Mouse (Mus musculus) cortical plate, adult 2 months (tissue): Measurements from ENCODE around the gene Gm4744. TPM values are rescaled to one million over a fixed set of nuclear protein-coding genes. Genes with fewer than 3 reads are reported as not detected.
"Not testable (repeated sequence)": the region's sequence is repeated elsewhere in the genome, so short reads cannot be mapped to it uniquely, and the experiment has no call there.

Experiments used
- H3K27ac ChIP-seq: fragments of 200-500 bp; 2 replicates; pipeline ENCODE4 v1.5.1; 2012; ENCODE audit warnings: low read length, control low read depth, inconsistent platforms; ENCODE audit not compliant: insufficient read depth
- H3K4me1 ChIP-seq: fragments of 200-500 bp; 2 replicates; pipeline ENCODE4 v1.6.1; 2011; ENCODE audit warnings: low read length; ENCODE audit not compliant: control insufficient read depth, insufficient read depth
- H3K4me3 ChIP-seq: fragments of 200-500 bp; 2 replicates; pipeline ENCODE4 v1.5.1; 2011; ENCODE audit warnings: mild to moderate bottlenecking, low read length, control low read depth; ENCODE audit not compliant: insufficient read depth
- CTCF ChIP-seq: fragments of 200-500 bp; IDR thresholded peaks from 2 replicates; pipeline ENCODE4 v1.5.1; 2011; ENCODE audit warnings: mild to moderate bottlenecking, control low read depth, low read length; ENCODE audit not compliant: insufficient read depth; ENCODE audit errors: extremely low read depth
- POLR2A ChIP-seq: fragments of 200-500 bp; IDR thresholded peaks from 2 replicates; pipeline ENCODE4 v1.6.1; 2011; ENCODE audit warnings: mild to moderate bottlenecking, low read length, control low read depth; ENCODE audit not compliant: insufficient read depth; ENCODE audit errors: extremely low read depth
- polyA plus RNA-seq: library from polyadenylated mRNA; depleted of rRNA; stranded (reverse); fragments of >200 nt; gene quantifications from 2 replicates; pipeline ENCODE4 v1.2.3, GENCODE M21; 2012; rRNA removed

Gm4744 gene
- polyA plus RNA-seq: not detected in 2 replicates

GRCm38 (mm10) chr6:40951770-40952169 is at the start of gene Gm4744:
Gm4744 (minus strand) TSS chr6:40951870.
- Histone ChIP-seq H3K4me3 (no peak within 1 kb of the TSS), H3K4me1 (no peaks in the 10 kb centered on the region), H3K27ac (no peak within 1 kb of the TSS)
- TF ChIP-seq POLR2A (no peak), CTCF (no peak)

DNA sequence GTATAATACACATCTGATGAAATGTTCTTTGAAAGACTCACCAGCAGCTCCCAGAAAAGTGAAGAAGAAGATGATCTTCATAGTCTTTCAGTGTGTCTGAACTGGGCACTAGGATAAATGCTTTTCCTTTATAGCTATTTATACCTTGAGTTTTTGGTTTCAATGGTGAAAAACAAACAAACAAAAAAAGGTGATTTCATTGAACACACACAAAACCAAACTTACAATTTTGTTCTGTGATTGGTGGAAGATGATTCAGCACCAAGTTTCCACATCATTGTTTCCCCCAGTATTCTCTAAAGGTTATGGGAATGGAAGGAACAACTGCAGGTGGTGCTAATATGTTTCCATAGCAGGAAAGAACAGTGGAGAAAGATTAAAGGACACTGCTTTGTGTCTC is 47.7 kb upstream of the Gm4744 start, which contains the start of gene Gm2663:
Gene Gm2663 (minus strand): TSS at position 101 of the 400 bp plus-strand sequence.
- not testable (repeated sequence) for H3K4me1 ChIP-seq, H3K4me3 ChIP-seq, H3K27ac ChIP-seq

GRCm38 (mm10) chr6:40964454-40964853 is 12.8 kb upstream of the Gm4744 start, which contains the start of gene 1810009J06Rik:
1810009J06Rik (plus strand) TSS chr6:40964754.
- not testable (repeated sequence) for H3K27ac ChIP-seq, H3K4me1 ChIP-seq, H3K4me3 ChIP-seq

DNA sequence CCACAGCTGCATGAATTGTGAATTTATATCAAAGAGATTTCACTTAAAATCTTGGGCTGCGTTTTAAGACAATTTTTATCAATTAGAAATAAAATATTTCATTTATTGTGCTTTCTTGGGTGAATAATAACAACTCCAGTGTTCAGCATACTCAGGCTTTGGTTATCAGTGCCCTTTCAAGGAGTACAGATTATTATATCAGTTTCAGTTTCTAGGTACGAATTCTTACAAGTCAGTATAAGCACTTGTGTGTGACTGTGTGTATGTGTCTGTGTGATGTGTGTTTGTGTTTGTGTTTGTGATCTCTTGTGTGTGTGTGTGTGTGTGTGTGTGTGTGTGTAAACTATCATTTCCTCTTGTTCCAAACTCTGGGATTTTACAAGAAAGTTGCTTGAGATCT is 2.0 kb upstream of the Gm4744 start:
- Histone ChIP-seq H3K27ac (no peak overlapping the region), H3K4me1 (no peaks in the 10 kb centered on the region), H3K4me3 (no peak overlapping the region)
- TF ChIP-seq CTCF (no peak), POLR2A (no peak)

DNA sequence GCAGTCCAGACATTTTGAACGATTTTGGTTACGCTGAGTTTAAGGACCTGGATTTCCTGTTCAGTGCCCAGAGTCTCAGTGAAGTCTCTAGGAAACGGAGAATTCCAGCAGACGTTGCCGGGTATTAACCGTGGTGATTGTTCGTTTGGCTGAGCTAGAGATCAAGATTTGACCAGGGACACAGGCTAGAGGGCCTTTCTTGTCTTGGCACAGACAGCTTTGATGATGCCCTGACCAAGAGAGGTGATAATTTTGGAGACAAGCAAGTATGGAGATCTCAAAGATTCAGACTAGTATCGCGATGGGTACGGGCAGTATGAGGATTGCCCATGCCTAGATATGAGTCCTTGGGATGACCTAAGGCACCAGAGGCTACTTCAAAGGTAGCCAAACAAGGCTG is 11.2 kb downstream of the Gm4744 start, which contains the start of gene 1700074P13Rik:
Gene 1700074P13Rik (minus strand): TSS at position 101 of the 400 bp plus-strand sequence.
- Histone ChIP-seq H3K4me3 (no peak within 1 kb of the TSS), H3K27ac (no peak within 1 kb of the TSS), H3K4me1 (no peaks in the 10 kb centered on the region)
- TF ChIP-seq CTCF (no peak), POLR2A (no peak)

GRCm38 (mm10) chr6:40919954-40920353 is 31.7 kb downstream of the Gm4744 start:
- no peak for TF ChIP-seq CTCF
- TF ChIP-seq POLR2A: no peak
- H3K4me1 ChIP-seq: no peaks in the 10 kb centered on the region
- H3K27ac ChIP-seq: no peak overlapping the region
- no peak overlapping the region for H3K4me3 ChIP-seq

DNA sequence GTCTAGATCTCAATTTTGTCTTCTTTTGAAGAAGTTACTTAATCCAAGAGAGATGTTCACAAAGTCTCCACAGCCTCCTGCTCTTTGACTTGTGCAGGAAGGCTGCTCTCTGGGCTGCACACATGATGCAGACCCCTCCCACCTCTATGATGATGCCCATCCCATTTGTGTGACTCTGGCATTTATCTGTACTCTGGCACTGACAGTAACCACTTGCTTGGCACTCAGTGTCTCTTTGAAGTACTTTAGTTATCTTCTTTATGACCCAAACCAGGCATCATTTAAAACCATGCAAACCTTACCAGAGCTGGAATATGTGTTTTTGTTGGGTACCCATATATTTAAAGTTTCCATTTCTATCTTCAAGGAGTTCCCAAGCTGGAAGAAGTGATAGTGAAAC is 51.4 kb downstream of the Gm4744 start, which contains the start of gene Prss58:
Gene Prss58 (minus strand): TSS at position 101 of the 400 bp plus-strand sequence.
- H3K4me1 ChIP-seq: no peaks in the 10 kb centered on the region
- no peak within 1 kb of the TSS for H3K4me3 ChIP-seq
- H3K27ac ChIP-seq: no peak within 1 kb of the TSS
- TF ChIP-seq POLR2A (no peak), CTCF (no peak)

Other genes starting within 250 kb of the Gm4744 start
- not detected in 2 replicates for gene Moxd2, start 64.4 kb downstream of the Gm4744 start, polyA plus RNA-seq
- gene Prss58, start 51.5 kb downstream of the Gm4744 start, polyA plus RNA-seq: not detected in 2 replicates
- gene 1700074P13Rik, start 11.3 kb downstream of the Gm4744 start, polyA plus RNA-seq: not detected in 2 replicates
- not detected in 2 replicates for gene 1810009J06Rik, start 12.9 kb upstream of the Gm4744 start, polyA plus RNA-seq
- gene Gm2663, start 47.6 kb upstream of the Gm4744 start, polyA plus RNA-seq: not detected in 2 replicates
- 0.09 and 0.13 TPM in 2 replicates for gene 2210010C04Rik, start 83.6 kb upstream of the Gm4744 start, polyA plus RNA-seq